Mouse (Mus musculus): ENCODE measurements at regions not wholly inside any gene's neighbourhood (a gene's known extent, or its start where the extent isn't known, plus 50 kb on each side); places are given as distances from the start of the nearest gene placed in this dataset.

DNA sequence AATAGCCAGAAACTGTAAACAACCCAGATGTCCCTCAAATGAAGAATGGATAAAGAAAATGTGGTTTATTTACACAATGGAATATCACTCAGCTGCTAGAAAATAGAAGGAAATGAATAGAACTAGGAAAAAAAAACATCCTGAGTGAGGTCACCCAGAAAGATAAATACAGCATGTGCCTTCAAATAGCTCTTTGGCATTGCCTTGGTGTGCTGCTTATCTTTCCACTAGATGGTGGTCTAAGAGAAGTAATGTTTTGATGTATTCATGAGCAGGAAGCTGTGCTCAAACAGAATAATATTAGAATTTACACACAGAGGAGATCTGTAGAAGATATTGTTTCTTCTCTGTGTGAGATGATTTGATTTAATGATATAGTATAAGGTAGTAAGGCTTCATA, 78.8 kb downstream of the Zfp619 start:
- no peak for DNase-seq (ENCODE audit: low spot score in 2 of 2)

DNA sequence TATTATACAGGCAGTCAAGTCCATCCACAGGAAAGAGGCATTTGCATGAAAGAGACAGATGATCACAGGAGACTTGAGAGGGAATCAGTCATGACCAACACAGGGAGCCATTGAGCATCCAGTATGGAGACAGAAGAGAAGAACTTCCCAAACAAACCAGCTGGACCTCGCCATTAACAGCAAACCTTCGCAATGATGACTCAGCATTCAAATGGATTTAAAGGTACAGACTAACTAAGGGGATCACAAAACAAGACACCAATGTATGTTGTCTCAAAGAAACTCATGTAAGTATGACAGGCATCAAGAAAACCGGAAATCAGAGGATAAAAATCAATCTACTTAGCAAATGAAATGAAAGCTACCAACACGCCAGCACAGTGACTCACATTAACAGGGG, 96.2 kb downstream of the Zfp619 start:
- DNase-seq (ENCODE audit: low spot score in 2 of 2), result no peak

DNA sequence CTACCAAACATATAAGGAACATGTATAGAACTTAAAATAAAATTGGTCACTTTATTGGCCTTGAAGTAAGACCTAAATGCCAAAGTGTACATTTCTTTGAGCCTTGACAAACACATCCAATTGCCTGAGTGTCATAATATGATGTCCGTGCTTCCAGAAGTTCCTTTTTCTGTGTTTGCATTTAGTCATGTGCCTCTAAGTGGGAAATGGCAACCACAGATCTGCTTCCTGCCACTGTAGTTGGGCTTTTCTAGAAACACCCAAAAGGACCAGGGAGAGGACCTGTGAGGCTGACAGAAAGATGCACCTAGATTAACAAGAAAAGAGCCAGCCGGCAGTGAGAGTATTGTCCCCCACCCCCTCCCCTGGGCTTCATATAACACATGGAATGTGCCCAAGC, 97.5 kb downstream of the Zfp619 start:
- DNase-seq (ENCODE audit: low spot score in 2 of 2), result no peak

DNA sequence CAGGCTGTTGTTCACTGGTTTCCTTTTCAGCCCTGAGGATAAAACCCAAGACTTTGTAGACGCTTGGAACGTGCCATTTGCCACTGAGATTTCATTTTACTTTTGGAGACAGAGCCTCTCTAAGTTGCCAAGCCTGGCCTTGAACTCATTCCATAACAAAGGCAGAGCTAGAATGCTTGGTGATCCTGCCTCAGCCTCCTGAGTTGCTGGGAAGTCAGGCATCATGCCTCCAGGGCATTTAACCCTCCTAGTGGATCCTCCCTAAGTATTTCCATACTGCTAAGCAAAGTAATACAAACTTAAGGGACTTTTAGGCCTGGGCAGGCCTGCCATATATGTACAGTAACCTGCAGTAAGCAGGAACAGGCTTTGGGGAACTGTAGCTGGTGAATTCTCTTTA, 104.2 kb downstream of the Zfp619 start:
- DNase-seq (ENCODE audit: low spot score in 2 of 2), result no peak

DNA sequence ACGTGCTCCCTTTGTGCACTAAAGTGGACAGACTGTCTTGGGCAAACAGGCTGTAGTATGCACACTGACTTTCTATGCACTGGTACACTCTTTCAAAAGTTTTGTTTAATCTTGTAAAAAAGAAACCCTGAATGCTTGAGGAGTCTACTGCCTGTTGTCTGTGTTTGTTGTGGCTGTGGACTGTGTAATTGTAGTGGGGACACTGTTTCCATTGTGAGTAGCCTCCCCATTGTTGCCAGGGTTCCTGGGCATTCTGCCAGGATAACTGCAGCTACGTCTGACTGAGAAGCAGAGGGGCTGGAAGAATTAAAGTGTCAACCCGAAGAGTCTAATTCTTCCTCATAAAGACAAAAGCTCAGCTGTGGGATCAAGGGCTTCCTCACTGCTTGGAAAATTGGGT, 115.3 kb downstream of the Zfp619 start:
- peak in 1 of 2 experiments; percentile 4 for DNase-seq (ENCODE audit: low spot score in 2 of 2)

- no peak for DNase-seq (ENCODE audit: low spot score in 2 of 2)
These were observed 124.8 kb downstream of the Zfp619 start for GRCm38 (mm10) chr7:39642333-39642732.

DNA sequence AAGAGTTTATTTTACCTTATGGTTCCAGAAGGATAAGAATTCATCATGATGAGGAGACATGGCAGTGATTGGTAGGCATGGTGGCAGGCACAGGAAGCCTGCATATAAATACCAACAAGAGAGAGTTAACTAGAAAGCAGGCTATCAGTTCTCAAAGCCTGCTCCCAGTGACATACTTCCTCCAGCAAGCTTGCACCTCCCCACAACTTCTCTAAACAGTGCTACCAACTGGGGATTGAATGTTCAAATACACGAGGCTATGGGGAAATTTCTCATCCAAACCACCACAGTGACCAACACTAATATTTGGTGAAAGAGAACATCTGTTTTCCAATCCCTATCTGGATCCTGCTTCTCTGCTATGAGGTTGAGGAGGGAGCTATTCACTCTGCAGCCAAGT, 125.8 kb downstream of the Zfp619 start:
- no peak for DNase-seq (ENCODE audit: low spot score in 2 of 2)

DNA sequence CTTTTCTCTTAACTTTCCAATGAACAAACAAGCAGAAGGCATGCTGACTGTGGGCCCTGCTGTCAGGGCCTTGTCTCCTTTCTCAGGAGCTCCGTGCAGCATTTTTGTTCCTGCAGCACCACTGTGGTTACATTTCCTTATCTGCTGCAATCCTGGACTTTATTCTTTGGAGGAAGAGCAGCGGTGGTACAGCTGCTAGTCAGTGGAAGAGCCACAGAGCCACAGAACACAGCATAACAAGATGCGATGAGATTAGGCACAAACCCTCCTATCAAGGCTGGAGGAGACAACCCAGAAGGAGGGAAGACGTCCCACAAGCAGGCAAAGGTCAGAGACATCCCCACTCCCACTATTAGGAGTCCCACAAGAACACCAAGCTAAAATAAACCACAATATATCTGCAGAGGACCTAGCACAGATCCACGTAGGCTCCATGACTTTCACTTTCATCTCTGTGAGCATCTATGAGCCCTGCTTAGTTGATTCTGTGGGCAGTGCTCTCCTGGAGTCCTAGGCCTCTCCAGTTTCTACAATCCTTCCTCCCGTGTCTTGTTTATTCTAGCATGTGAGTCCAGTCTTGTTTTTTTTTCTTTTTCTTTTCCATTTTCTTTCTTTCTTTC, 133.0 kb downstream of the Zfp619 start:
- DNase-seq (ENCODE audit: low spot score in 2 of 2), result no peak

DNA sequence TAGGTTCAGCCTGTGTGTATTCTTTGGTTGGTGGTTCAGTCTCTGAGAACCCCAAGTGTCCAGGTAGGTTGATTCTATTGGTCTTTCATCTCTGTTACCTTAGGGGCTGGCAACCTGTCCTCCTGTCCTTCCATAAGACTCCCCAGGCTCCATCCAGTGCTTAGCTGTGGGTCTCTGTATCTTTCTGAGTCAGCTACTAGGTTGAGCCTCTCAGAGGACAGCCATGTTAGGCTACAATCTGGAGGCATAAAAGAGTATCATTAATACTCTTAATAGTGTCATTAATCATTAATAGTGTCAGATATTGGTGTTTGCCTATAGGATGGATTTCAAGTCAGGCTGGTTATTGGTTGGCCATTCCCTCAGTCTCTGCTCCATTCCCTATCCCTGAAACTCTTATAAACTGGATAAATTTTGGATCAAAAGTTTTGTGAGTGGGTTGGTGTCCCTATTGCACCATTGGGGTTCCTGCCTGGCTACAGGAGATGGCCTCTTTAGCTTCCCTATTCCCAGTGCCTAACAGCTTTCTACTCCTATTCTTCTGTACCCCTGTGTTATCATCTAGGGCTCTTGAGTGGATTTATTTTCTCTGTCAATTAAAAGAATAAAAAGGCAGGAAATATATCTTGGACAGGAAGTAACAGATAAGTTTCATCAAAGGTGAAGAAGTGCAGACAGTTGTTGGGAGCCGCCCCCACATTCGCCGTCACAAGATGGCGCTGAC, 137.2 kb downstream of the Zfp619 start:
- no peak for DNase-seq (ENCODE audit: low spot score in 2 of 2)

- peak; percentile 4 for DNase-seq (ENCODE audit: low spot score in 2 of 2)
These were observed 137.7 kb downstream of the Zfp619 start for GRCm38 (mm10) chr7:39655287-39655652.

DNA sequence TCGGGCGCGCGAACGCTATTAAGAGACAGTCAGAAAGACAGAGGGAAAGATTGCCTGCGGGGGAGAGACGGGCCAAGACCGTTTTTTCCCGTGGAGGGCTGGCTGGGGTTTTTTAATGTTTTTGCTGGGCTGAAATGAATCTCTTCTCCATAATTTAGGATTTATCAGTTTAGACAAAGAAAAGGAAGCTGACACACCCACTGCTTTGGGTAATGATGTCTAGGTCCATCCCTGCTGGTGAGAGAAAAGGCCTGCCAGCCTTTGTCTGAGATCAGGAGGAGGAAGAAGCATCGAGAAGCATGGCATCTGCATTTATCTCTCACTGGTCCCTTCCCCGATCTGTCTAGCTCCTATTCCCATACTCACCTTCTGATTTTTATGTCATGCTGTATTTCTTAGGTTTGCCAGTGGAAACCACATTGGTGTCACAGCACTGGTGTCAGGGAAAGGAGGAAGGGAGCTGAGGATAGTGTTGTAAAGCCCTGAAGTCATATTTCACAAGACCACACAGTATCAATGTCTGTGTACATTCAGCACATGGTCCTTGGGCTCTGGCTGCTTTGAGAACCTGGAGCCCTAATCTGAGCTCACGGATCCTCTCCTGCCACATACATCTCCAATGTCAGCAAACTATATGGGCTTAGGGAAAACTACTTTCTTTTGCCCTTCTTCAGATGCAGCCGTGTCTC, 138.3 kb downstream of the Zfp619 start:
- no peak for DNase-seq (ENCODE audit: low spot score in 2 of 2)

DNA sequence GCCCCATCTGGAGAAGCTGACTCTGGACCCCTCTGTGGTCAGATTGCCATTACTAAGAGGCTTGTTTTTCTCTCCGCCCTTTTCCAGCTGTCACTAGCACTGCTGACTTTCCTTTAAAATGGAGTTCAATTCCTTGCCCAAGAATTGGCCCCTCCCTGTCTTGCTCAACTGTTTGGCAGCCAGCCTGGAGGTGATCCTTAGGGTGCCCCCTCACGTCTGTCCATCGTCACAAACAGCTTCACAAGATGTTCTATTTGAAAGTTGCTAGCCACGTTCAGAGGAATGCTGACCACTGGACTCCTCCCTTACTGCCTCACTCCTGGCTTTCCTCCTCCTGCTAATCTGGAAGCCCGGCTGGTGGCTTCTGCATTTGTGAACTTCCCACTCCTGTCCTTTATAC, 142.0 kb downstream of the Zfp619 start:
- DNase-seq (ENCODE audit: low spot score in 2 of 2), result no peak

GRCm38 (mm10) chr7:39675124-39675846, 157.7 kb downstream of the Zfp619 start:
- no peak for DNase-seq (ENCODE audit: low spot score in 2 of 2)

GRCm38 (mm10) chr7:39675847-39676238, 158.3 kb downstream of the Zfp619 start:
- no peak for DNase-seq (ENCODE audit: low spot score in 2 of 2)

DNA sequence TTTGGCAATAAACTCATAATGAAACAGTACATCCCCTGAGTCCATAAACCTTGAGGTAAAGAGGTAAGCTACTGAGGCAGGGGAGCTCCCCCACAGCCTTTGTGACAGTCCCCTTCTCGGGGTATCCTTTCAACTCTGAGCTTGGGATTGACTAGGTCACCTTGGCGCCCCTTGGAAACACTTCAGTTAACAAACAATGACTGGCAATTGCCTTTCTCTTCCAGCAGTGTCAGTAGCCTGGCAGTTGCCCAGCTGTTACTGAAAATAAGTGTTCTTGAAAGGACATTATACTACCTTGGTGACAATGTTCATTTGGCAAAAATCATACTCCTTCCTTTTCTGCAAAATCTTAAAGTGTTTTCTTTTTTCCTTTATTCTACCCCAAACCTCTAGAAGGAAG, 162.8 kb downstream of the Zfp619 start:
- no peak for DNase-seq (ENCODE audit: low spot score in 2 of 2)

DNA sequence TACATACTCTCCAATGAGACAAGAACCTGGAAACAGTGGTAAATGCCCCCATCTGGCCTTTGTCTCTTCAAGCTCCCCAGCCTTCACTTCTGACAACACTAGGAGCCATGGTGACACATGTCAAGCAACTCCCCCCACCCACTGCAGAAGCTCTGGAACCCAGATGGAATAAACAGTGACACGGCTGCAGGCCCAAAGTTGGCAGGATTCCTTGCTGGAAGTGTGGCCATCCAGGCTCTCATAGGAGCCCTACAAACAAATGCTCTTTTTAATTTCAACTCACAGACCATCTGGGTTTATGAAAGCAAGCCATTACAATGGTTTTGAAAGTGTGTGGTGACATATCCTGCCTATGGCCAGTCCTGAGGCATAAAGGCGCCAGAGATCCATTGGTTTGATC, 179.0 kb downstream of the Zfp619 start:
- DNase-seq (ENCODE audit: low spot score in 2 of 2), result no peak

DNA sequence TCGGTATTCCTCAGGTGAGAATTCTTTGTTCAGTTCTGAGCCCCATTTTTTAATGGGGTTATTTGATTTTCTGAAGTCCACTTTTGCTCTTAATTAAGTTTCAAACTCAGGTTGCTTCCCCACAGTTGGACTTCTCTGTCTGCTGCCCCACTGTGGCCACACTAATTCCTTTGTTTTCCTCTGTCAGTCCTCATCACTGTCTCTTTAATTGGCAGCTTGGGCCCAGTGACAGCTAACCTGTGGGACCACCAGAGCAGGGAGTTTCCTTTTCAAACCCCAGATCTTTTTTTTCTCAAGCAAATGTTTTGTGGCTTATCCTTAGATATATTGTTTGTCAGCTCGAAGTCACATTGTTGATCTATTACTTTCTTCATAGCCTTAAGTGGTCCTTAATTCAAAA, 183.9 kb downstream of the Zfp619 start:
- DNase-seq (ENCODE audit: low spot score in 2 of 2), result no peak

- DNase-seq (ENCODE audit: low spot score in 2 of 2), result no peak
These were observed 187.8 kb downstream of the Zfp619 start for GRCm38 (mm10) chr7:39705118-39706095.

GRCm38 (mm10) chr7:39706606-39707005, 189.0 kb downstream of the Zfp619 start:
- no peak for DNase-seq (ENCODE audit: low spot score in 2 of 2)

- peak; percentile 4 to 13 for DNase-seq (ENCODE audit: low spot score in 2 of 2)
These were observed 199.0 kb downstream of the Zfp619 start for GRCm38 (mm10) chr7:39716340-39717150.

All from left cerebral cortex, adult 18-20 months (tissue).